Mouse (Mus musculus) embryonic facial prominence, embryonic 12.5 days (tissue): ENCODE results near the gene Cul5. TPM values are rescaled to one million over a fixed set of nuclear protein-coding genes. Genes with fewer than 3 reads are reported as not detected.

Source experiments
- ATAC-seq: fragments of 200-750 bp; cut with Nextera tagmentation; 2 replicates; pipeline ENCODE4 v1.8.0; 2017; ENCODE audit not compliant: insufficient number of reproducible peaks, insufficient read depth, low FRiP score, low TSS enrichment
- H3K27ac ChIP-seq: fragments of 300-500 bp; sonication (generic); 2 replicates; pipeline ENCODE4 v1.5.1; 2016; ENCODE audit warnings: mild to moderate bottlenecking
- H3K27me3 ChIP-seq: fragments of 300-500 bp; sonication (generic); 2 replicates; pipeline ENCODE4 v1.6.1; 2016; ENCODE audit warnings: mild to moderate bottlenecking, moderate library complexity
- H3K36me3 ChIP-seq: fragments of 300-500 bp; sonication (generic); 2 replicates; pipeline ENCODE4 v1.6.1; 2016; ENCODE audit warnings: mild to moderate bottlenecking
- H3K4me1 ChIP-seq: fragments of 300-500 bp; sonication (generic); 2 replicates; pipeline ENCODE4 v1.6.1; 2016
- H3K4me2 ChIP-seq: fragments of 300-500 bp; sonication (generic); replicated peaks from 2 replicates; pipeline ENCODE4 v1.6.1; 2016; ENCODE audit warnings: mild to moderate bottlenecking, moderate library complexity
- H3K4me3 ChIP-seq: fragments of 300-500 bp; sonication (generic); 2 replicates; pipeline ENCODE4 v1.5.1; 2016; ENCODE audit warnings: mild to moderate bottlenecking
- H3K9ac ChIP-seq: fragments of 300-500 bp; sonication (generic); 2 replicates; pipeline ENCODE4 v1.6.1; 2016; ENCODE audit warnings: mild to moderate bottlenecking, moderate library complexity
- H3K9me3 ChIP-seq: fragments of 300-500 bp; sonication (generic); 2 replicates; pipeline ENCODE4 v1.6.1; 2016; ENCODE audit warnings: mild to moderate bottlenecking, moderate library complexity
- WGBS: fragments of 180-500 bp; shearing (Covaris S2); methylation state at CpG from one replicate; pipeline ENCODE4 v1.1.7; 2016; 5-methylcytosine and 5-hydroxymethylcytosine counted together
- polyA plus RNA-seq: library from polyadenylated mRNA; unstranded; fragments of >200 nt; fragmentation: Nextera tagmentation; extraction: Ambion mirVana; gene quantifications from 2 replicates; pipeline ENCODE4 v1.2.1, GENCODE M21; 2016

Cul5 gene
- polyA plus RNA-seq, 1 experiment from 2014 or later = 44.0 TPM

DNA sequence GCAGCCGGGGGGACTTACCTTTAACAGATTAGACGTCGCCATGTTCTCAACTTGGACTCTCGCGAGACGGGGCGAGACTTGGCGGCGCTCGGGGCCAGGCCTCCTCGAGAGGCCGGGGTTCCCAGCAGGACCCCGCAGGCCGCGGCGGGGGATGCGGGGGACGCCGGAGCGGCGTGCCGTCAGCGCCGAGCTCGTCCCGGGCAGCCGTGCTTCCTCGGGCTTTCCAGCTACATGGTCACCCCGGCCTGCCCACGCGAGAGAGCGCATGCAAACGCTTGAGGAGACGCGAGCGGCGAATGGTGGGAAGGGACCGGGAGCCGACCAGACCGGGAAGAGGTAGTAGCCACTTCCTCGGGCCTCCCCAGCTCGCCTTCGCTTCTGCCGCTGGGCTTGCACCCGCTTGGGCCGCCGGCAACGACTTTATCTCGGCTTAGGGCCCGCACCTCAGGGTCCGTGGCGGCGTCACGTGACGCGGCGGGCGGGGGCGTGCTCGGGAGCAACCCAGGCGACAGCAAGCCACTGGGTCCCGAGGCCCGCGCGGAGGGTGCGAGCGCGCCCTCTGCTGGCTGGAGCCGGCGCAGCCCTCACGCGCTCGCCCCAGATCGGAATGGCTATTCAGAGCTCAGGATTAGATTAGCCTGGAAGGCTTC, 2.7 kb downstream of the Cul5 start:
- no peaks in the 10 kb centered on the region for H3K9me3 ChIP-seq
- peak overlapping the region; percentile 90 for H3K4me2 ChIP-seq
- peak overlapping the region; percentile 94 for H3K9ac ChIP-seq
- peak overlapping the region; percentile 90 for H3K4me3 ChIP-seq
- WGBS = under 1% methylated on average over 74 of the region's 74 CpGs
- peaks cover 22% of the 10 kb centered on the region for H3K4me1 ChIP-seq
- H3K27ac ChIP-seq = peak overlapping the region; percentile 96
- peak; percentile 97 for ATAC-seq
- H3K27me3 ChIP-seq = no peaks in the 10 kb centered on the region
- H3K36me3 ChIP-seq = no peaks in the 10 kb centered on the region

DNA sequence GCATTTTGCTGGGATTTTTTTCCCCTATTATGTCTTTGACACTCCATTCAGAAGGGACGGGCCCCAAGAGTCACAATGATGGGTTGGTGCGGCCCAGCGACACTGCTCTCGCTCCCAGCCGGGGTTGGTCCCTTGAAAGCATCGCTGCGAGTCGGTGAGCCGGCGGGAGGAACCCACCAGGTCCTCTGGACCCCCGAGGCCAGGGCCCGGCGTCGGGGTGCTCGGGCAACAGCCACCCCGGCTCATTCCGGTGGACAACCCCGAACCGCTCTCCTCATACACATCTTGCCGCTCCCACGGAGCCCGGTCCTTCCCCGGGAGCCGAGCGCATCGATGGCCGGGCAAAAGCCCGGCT, 3.2 kb downstream of the Cul5 start:
- ATAC-seq = peak; percentile 45
- Histone ChIP-seq H3K27me3 (no peaks in the 10 kb centered on the region), H3K36me3 (no peaks in the 10 kb centered on the region), H3K9me3 (no peaks in the 10 kb centered on the region), H3K9ac (peak overlapping the region; percentile 94), H3K4me1 (peaks cover 22% of the 10 kb centered on the region), H3K4me3 (peak overlapping the region; percentile 90), H3K27ac (peak overlapping the region; percentile 96), H3K4me2 (peak overlapping the region; percentile 90)
- WGBS = under 1% methylated on average over 28 of the region's 28 CpGs

DNA sequence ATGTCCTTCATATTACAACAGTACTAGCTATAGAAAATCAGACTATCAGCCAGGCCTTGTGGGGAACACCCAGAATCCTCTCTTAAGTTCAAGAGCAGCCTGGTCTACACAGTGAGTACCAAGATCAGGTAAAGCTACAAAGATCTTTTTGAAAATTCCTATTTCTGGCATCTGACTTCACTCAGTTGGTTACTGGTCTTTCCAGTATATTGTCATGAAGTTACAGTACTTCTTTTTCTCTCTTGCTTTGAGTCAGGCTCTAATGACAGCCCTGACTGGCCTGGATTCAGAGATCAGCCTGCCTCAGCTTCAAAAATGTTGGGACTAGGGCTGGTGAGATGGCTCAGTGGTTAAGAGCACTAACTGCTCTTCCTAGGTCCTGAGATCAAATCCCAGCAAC, 4.4 kb downstream of the Cul5 start:
- no peak for ATAC-seq
- H3K9me3 ChIP-seq = no peaks in the 10 kb centered on the region
- H3K4me2 ChIP-seq = peak overlapping the region; percentile 90
- H3K27me3 ChIP-seq = no peaks in the 10 kb centered on the region
- peak overlapping the region; percentile 90; the same call in 1 of the 2 replicates for H3K4me3 ChIP-seq
- no peak overlapping the region for H3K27ac ChIP-seq
- peaks cover 22% of the 10 kb centered on the region for H3K4me1 ChIP-seq
- no peaks in the 10 kb centered on the region for H3K36me3 ChIP-seq
- H3K9ac ChIP-seq = no peak overlapping the region

DNA sequence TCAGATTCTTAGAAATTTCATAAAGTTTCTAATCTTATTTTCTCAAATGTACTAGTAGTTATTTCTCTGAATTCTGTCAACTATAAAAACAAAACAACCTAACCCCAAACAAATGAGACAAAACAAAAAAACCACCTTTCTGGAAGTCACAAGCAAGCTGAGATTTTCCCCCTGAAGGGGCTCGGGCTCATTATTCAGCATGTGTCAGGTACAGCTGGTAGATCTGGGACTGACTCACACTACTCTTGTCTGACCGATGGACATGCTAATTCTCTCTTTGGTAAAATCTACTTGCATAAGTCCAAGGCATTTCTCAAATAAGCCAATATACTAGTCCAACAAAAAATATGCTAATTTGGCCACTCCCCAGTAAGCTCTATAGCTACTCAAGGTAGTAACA, 5.0 kb downstream of the Cul5 start:
- H3K9ac ChIP-seq = no peak overlapping the region
- no peak overlapping the region for H3K27ac ChIP-seq
- peaks cover 22% of the 10 kb centered on the region for H3K4me1 ChIP-seq
- 75% methylated on average over 2 of the region's 2 CpGs for WGBS
- H3K9me3 ChIP-seq = no peaks in the 10 kb centered on the region
- no peaks in the 10 kb centered on the region for H3K27me3 ChIP-seq
- no peak overlapping the region for H3K4me3 ChIP-seq
- H3K4me2 ChIP-seq = peak overlapping the region; percentile 90; the same call in 1 of the 2 replicates
- H3K36me3 ChIP-seq = no peaks in the 10 kb centered on the region
- no peak for ATAC-seq

DNA sequence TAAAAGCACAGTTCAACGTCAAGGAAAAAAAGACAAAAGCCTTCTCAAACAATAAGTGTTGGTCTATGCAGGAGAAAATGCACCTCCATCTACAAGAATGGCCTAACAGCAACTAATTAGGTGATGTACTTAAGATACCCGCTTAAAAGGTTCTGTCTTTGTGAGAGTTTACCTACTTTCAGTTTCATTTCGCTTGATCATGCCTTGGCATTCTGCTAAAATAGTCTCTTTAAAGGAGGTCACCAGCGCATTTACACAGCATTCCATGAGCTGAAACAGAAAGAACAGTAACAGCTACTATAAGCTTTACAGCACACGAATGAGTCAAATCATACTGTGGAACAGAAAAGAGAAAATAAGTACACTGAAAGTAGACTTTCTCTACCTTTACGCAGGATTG, 35.0 kb downstream of the Cul5 start:
- WGBS = 95% methylated on average over 6 of the region's 6 CpGs
- no peak overlapping the region for H3K27ac ChIP-seq
- no peak overlapping the region for H3K4me2 ChIP-seq
- H3K27me3 ChIP-seq = no peaks in the 10 kb centered on the region
- H3K36me3 ChIP-seq = peaks cover 46% of the 10 kb centered on the region
- no peak for ATAC-seq
- H3K4me3 ChIP-seq = no peak overlapping the region
- no peaks in the 10 kb centered on the region for H3K9me3 ChIP-seq
- no peaks in the 10 kb centered on the region for H3K4me1 ChIP-seq
- no peak overlapping the region for H3K9ac ChIP-seq

DNA sequence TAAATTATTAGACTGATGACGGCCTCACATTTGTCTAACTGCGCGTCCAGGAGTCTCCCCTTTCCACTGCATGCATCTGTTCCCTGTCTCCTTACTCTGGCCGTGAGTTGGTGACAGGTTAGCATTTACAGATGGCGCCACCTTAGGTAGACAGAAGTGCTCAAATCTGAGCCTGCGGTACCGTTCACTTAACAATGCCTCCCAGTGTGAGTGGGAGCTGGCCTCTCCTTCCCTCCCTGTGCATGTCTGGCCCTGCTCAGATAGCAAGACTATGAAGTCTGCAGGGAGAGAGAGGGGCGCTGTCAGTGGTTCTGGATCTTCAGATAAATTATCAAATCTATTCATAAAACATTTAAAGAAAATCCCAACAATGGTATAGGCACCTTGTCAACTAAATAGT, 54.6 kb downstream of the Cul5 start:
- WGBS = 84% methylated on average over 8 of the region's 8 CpGs
- ATAC-seq = no peak
- no peak overlapping the region for H3K9ac ChIP-seq
- H3K4me1 ChIP-seq = no peaks in the 10 kb centered on the region
- H3K36me3 ChIP-seq = peaks cover 34% of the 10 kb centered on the region
- H3K27ac ChIP-seq = no peak overlapping the region
- H3K4me3 ChIP-seq = no peak overlapping the region
- H3K9me3 ChIP-seq = no peaks in the 10 kb centered on the region
- no peak overlapping the region for H3K4me2 ChIP-seq
- H3K27me3 ChIP-seq = no peaks in the 10 kb centered on the region

DNA sequence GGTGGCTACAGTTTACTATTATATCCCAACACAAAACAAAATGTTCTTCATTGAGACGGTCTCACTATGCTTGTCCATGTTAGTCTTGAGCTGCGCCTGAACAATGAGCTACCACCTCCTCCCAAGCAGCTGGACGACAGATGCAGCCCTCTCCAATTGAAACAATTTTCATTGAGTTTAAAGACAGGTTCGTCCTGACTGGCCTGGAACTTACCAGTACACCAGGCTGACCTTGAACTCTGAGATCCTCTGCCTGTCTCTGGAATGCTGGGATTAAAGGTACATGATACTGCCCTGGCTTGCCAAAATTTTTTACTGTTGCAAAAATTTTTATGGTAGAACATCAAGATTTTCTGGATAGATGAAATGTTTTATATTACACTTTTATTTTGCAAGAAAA, 55.5 kb downstream of the Cul5 start:
- peaks cover 26% of the 10 kb centered on the region for H3K36me3 ChIP-seq
- no peak overlapping the region for H3K4me3 ChIP-seq
- no peaks in the 10 kb centered on the region for H3K27me3 ChIP-seq
- no peak for ATAC-seq
- 79% methylated on average over 4 of the region's 4 CpGs for WGBS
- no peaks in the 10 kb centered on the region for H3K9me3 ChIP-seq
- H3K27ac ChIP-seq = no peak overlapping the region
- no peaks in the 10 kb centered on the region for H3K4me1 ChIP-seq
- no peak overlapping the region for H3K9ac ChIP-seq
- no peak overlapping the region for H3K4me2 ChIP-seq

DNA sequence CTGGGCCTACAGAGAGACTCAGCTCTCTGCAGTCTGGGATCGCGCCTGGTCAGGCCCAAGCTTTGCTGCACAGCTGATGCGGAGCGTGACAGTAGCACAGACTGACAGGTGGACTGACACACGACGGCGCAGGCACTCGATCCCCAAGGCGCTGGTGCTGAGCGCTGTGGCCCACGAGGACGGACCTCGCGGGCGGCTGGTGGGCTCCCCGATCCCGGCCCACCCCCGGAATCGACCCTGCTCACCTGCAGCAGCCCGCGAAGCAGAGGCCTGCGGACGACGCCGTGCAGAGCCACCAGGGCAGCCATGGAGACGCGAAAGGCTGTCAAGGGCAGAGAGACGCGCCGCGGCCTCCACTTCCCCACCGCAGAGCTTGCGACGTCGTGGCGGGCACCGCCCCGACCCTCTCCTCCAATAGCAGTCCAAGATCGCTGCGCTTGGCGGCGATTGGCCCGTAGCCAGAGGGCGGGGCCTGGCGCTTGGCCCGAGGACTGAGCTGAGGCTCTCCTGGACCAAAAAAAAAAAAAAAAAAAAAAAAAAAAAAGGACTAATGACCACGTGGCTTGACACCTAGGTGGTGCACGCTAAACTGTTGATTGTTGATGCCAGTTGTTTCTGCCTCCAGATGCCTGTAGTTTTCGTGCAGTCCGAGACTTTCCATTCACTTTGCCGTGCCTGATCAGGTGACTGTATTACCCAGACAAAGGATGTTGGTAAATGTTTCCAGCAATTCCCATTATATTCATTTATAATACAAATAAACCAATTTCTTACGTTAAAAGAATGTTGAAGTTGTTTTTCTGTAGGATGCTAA, 59.6 kb downstream of the Cul5 start, which contains the start of gene Acat1:
Acat1 (minus strand) TSS at position 415 of the 814 bp plus-strand sequence.
- H3K27ac ChIP-seq = no peak within 1 kb of the TSS; the same call in 1 of the 2 replicates
- H3K9ac ChIP-seq = peak within 1 kb of the TSS; percentile 76
- WGBS = 6% methylated on average over 52 of the region's 52 CpGs
- no peaks in the 10 kb centered on the region for H3K9me3 ChIP-seq
- no peaks in the 10 kb centered on the region for H3K4me1 ChIP-seq
- peak within 1 kb of the TSS; percentile 72 for H3K4me3 ChIP-seq
- H3K27me3 ChIP-seq = no peaks in the 10 kb centered on the region
- peaks cover 4% of the 10 kb centered on the region; the same call in 1 of the 2 replicates for H3K36me3 ChIP-seq
- peak within 1 kb of the TSS; percentile 86 for H3K4me2 ChIP-seq
- peak; percentile 98 for ATAC-seq

DNA sequence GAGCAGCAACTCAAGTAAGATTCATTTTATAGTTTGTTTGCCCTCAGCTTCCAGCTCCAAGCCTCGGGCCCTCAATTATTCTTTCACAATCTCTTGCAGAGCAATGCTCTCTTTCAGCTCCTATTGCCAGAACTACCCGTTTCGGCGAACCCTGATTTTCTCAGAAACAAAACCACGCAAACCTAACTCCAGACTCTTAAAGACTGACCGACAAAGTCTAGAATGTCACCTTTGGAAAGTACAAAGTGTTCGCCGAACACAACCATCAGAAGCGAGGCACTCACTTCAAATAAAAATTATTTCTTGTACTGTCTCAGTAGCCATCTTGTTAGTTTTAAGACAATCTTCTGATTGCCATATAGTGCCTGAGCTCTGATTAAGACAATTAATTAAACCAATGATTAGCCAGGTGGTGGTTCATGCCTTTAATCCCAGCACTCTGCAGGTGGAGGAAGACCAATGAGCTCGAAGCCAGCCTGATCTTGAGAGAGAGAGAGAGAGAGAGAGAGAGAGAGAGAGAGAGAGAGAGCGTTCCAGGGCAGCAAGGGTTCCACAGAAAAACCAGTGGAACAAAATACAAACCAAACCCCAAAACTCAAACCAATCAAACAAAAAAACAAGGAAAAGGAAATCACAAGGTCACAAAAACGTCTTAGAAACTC, 60.4 kb downstream of the Cul5 start:
- Histone ChIP-seq H3K4me3 (peak overlapping the region; percentile 72), H3K27ac (no peak overlapping the region), H3K4me2 (peak overlapping the region; percentile 86), H3K36me3 (0 out of 2 replicates have a peak, but pooled peaks cover 3% of the 10 kb centered on the region), H3K27me3 (no peaks in the 10 kb centered on the region), H3K9me3 (no peaks in the 10 kb centered on the region), H3K4me1 (no peaks in the 10 kb centered on the region), H3K9ac (peak overlapping the region; percentile 76)
- 79% methylated on average over 12 of the region's 12 CpGs for WGBS
- no peak for ATAC-seq

DNA sequence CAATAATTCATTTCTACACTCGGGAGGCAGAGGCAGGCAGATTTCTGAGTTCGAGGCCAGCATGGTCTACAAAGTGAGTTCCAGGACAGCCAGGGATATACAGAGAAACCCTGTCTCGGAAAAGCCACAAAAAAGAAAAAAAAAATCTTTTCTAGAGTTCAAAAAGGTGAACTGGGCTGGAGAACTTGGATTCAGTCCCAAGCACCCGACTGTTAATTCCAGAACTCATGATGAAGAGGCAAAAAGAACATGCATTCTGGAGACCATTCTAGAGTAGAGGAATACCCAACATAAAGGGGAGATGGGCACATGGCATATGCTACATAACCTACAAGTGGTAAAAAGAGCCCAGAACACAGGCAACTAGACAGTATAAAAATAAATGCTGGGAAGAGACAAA, 62.0 kb downstream of the Cul5 start:
- Histone ChIP-seq H3K27me3 (no peaks in the 10 kb centered on the region), H3K9me3 (no peaks in the 10 kb centered on the region), H3K9ac (no peak overlapping the region), H3K4me2 (no peak overlapping the region), H3K36me3 (no peaks in the 10 kb centered on the region), H3K4me1 (no peaks in the 10 kb centered on the region), H3K4me3 (no peak overlapping the region), H3K27ac (no peak overlapping the region)
- WGBS = 96% methylated on average over 4 of the region's 4 CpGs
- no peak for ATAC-seq

DNA sequence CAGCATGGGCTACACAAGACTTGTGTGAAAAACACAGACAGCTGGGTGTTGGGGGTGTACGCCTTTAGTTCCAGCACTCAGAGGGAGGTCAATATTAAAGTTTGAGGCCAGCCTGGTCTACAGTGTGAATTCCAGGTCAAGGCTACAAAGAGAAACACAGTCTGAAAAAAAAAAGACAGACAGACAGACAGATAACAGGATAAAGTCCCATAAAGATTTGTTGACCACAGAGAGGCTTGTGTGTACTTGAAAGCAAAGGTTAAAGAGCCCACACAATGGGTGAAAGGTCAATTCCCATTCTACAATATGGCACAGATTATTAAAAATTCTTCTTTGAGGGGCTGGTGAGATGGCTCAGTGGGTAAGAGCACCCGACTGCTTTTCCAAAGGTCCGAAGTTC, 62.6 kb downstream of the Cul5 start:
- no peak overlapping the region for H3K9ac ChIP-seq
- H3K27ac ChIP-seq = no peak overlapping the region
- H3K9me3 ChIP-seq = no peaks in the 10 kb centered on the region
- ATAC-seq = no peak
- H3K36me3 ChIP-seq = no peaks in the 10 kb centered on the region
- no peaks in the 10 kb centered on the region for H3K4me1 ChIP-seq
- no peaks in the 10 kb centered on the region for H3K27me3 ChIP-seq
- 87% methylated on average over 3 of the region's 3 CpGs for WGBS
- no peak overlapping the region for H3K4me2 ChIP-seq
- no peak overlapping the region for H3K4me3 ChIP-seq

DNA sequence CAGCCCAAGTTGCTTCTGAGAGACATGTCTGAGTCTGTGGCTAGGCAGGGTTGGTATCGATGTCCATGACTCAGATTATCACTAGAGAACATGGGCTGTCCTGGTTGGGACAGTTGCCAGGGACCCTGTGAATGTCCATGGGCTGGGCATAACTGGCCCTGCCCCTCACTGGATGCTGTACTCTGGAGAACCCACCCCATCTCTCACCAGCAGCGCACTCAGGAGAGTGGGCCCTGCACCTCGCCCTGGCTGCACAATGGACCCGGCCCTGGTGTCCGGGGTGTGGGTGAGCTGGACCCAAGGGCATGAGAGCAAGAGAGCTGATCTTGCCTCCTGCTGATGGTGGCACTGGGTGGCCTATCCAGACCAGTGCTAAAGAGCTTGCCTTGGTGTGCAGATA, 64.9 kb downstream of the Cul5 start:
- Histone ChIP-seq H3K4me2 (no peak overlapping the region), H3K36me3 (no peaks in the 10 kb centered on the region), H3K4me1 (no peaks in the 10 kb centered on the region), H3K9ac (no peak overlapping the region), H3K27me3 (no peaks in the 10 kb centered on the region), H3K9me3 (no peaks in the 10 kb centered on the region), H3K27ac (no peak overlapping the region), H3K4me3 (no peak overlapping the region)
- WGBS = 95% methylated on average over 5 of the region's 5 CpGs
- ATAC-seq = no peak
